11 mouse cellular contexts compared by ENCODE assay signal in genomic region chr11:117860601-117861000, GRCm38 (mm10). TPM values are rescaled to one million over a fixed set of nuclear protein-coding genes. Genes with fewer than 3 reads are reported as not detected.
DNase-seq lines count a peak whose midpoint lies in the region; ATAC-seq and TF ChIP-seq lines count a peak whose summit lies in the region.
"Had no signal": no experiment of that assay in that cellular context is flagged by ENCODE, and none has a peak within 500 bp of the region (broad histone marks: within the 10 kb centered on the region; RNA-seq: fewer than 3 reads in every experiment).

Gene Tmem235, plus strand, starts transcription at chr11:117860752.

- no peak for TF ChIP-seq CTCF in midbrain, postnatal 0 days (IDR thresholded peaks at IDR 0.05)
- no peak for TF ChIP-seq CTCF in hindbrain, postnatal 0 days (IDR thresholded peaks at IDR 0.05; ENCODE audit: low read depth)
- TF ChIP-seq CTCF in left cerebral cortex, adult 2 months (IDR thresholded peaks at IDR 0.05): no peak

- intact Hi-C loops in left cerebral cortex, adult 2 months (cut with DNase I): no loop called here

- peaks cover 11% of the 10 kb centered on the region; the same call in 1 of the 2 replicates for H3K4me1 ChIP-seq in forebrain, embryonic 11.5 days (replicated peaks; ENCODE audit: control insufficient read depth, insufficient read depth, low read length)
- H3K4me1 ChIP-seq in forebrain, embryonic 15.5 days: no peaks in the 10 kb centered on the region
- H3K4me1 ChIP-seq in midbrain, embryonic 11.5 days (ENCODE audit: control insufficient read depth, insufficient read depth, low read length): peaks cover 13% of the 10 kb centered on the region
- no peaks in the 10 kb centered on the region for H3K4me1 ChIP-seq in midbrain, postnatal 0 days (ENCODE audit: insufficient read depth, low read length)
- H3K4me1 ChIP-seq in hindbrain, postnatal 0 days (ENCODE audit: insufficient read depth, low read length): no peaks in the 10 kb centered on the region
- H3K4me1 ChIP-seq in neural tube, embryonic 15.5 days: peaks cover 13% of the 10 kb centered on the region

- peaks cover 19% of the 10 kb centered on the region for H3K36me3 ChIP-seq in forebrain, embryonic 11.5 days (ENCODE audit: control insufficient read depth, insufficient read depth, low read length)
- H3K36me3 ChIP-seq in forebrain, embryonic 15.5 days: peaks cover 12% of the 10 kb centered on the region; the same call in 1 of the 2 replicates
- peaks cover 18% of the 10 kb centered on the region for H3K36me3 ChIP-seq in midbrain, embryonic 11.5 days (ENCODE audit: control insufficient read depth, insufficient read depth, low read length)
- H3K36me3 ChIP-seq in midbrain, postnatal 0 days (ENCODE audit: insufficient read depth, low read length): no peaks in the 10 kb centered on the region
- peaks cover 2% of the 10 kb centered on the region; the same call in 1 of the 2 replicates for H3K36me3 ChIP-seq in hindbrain, postnatal 0 days (ENCODE audit: insufficient read depth, low read length)
- H3K36me3 ChIP-seq in neural tube, embryonic 15.5 days: no peaks in the 10 kb centered on the region

- H3K4me2 ChIP-seq in forebrain, embryonic 11.5 days (ENCODE audit: low read depth, low read length, severe bottlenecking): 0 out of 2 replicates have a peak within 1 kb of the TSS, but pooled peaks have one; percentile 8
- H3K4me2 ChIP-seq in forebrain, embryonic 15.5 days (replicated peaks): no peak within 1 kb of the TSS
- H3K4me2 ChIP-seq in midbrain, embryonic 11.5 days: 0 out of 2 replicates have a peak within 1 kb of the TSS, but pooled peaks have one; percentile 4
- H3K4me2 ChIP-seq in midbrain, postnatal 0 days (ENCODE audit: low read depth, low read length, poor library complexity, severe bottlenecking): no peak within 1 kb of the TSS
- H3K4me2 ChIP-seq in hindbrain, postnatal 0 days (ENCODE audit: low read depth, low read length): 0 out of 2 replicates have a peak within 1 kb of the TSS, but pooled peaks have one; percentile 10
- peak within 1 kb of the TSS; percentile 26; the same call in 1 of the 2 replicates for H3K4me2 ChIP-seq in neural tube, embryonic 15.5 days

- DNase-seq in forebrain, embryonic 11.5 days (ENCODE audit: low spot score): no peak
- DNase-seq in midbrain, embryonic 11.5 days (ENCODE audit: low spot score, missing footprints): no peak
- DNase-seq in midbrain, postnatal 0 days (ENCODE audit: low spot score): no peak
- no peak for DNase-seq in hindbrain, postnatal 0 days (ENCODE audit: low spot score)
- no peak for DNase-seq in left cerebral cortex, adult 2 months (ENCODE audit: extremely low spot score in 1 of 2, low spot score in 2 of 2)
- DNase-seq in spleen, postnatal 14 days (ENCODE audit: low spot score in 2 of 2): no peak
- DNase-seq: kidney, adult 9 months had no signal

- no peak within 1 kb of the TSS for H3K4me3 ChIP-seq in forebrain, embryonic 11.5 days (ENCODE audit: low read depth, low read length)
- no peak within 1 kb of the TSS for H3K4me3 ChIP-seq in forebrain, embryonic 15.5 days
- H3K4me3 ChIP-seq in midbrain, embryonic 11.5 days (ENCODE audit: low read depth, low read length): no peak within 1 kb of the TSS
- H3K4me3 ChIP-seq in midbrain, postnatal 0 days (ENCODE audit: low read depth, low read length): no peak within 1 kb of the TSS
- no peak within 1 kb of the TSS for H3K4me3 ChIP-seq in hindbrain, postnatal 0 days (ENCODE audit: low read length)
- no peak within 1 kb of the TSS for H3K4me3 ChIP-seq in neural tube, embryonic 15.5 days (replicated peaks)
- H3K4me3 ChIP-seq in left cerebral cortex, adult 2 months: no peak within 1 kb of the TSS

- H3K27ac ChIP-seq in forebrain, embryonic 11.5 days (ENCODE audit: low read depth, low read length): no peak within 1 kb of the TSS
- H3K27ac ChIP-seq in forebrain, embryonic 15.5 days (replicated peaks): no peak within 1 kb of the TSS
- no peak within 1 kb of the TSS for H3K27ac ChIP-seq in midbrain, embryonic 11.5 days (ENCODE audit: low read depth, low read length)
- H3K27ac ChIP-seq in midbrain, postnatal 0 days (ENCODE audit: low read depth, low read length): no peak within 1 kb of the TSS
- no peak within 1 kb of the TSS for H3K27ac ChIP-seq in hindbrain, postnatal 0 days
- no peak within 1 kb of the TSS for H3K27ac ChIP-seq in neural tube, embryonic 15.5 days (replicated peaks)
- H3K27ac ChIP-seq in left cerebral cortex, adult 2 months: no peak within 1 kb of the TSS

- H3K9me3 ChIP-seq in forebrain, embryonic 11.5 days (ENCODE audit: control insufficient read depth, low read length): no peaks in the 10 kb centered on the region
- H3K9me3 ChIP-seq in forebrain, embryonic 15.5 days: no peaks in the 10 kb centered on the region
- H3K9me3 ChIP-seq in midbrain, embryonic 11.5 days (ENCODE audit: control insufficient read depth, low read length): no peaks in the 10 kb centered on the region
- no peaks in the 10 kb centered on the region for H3K9me3 ChIP-seq in midbrain, postnatal 0 days (ENCODE audit: low read length)
- no peaks in the 10 kb centered on the region for H3K9me3 ChIP-seq in hindbrain, postnatal 0 days (ENCODE audit: low read length)
- no peaks in the 10 kb centered on the region for H3K9me3 ChIP-seq in neural tube, embryonic 15.5 days (replicated peaks)

- H3K27me3 ChIP-seq in forebrain, embryonic 11.5 days (ENCODE audit: control insufficient read depth, insufficient read depth, low read length): peaks cover 24% of the 10 kb centered on the region
- peaks cover 25% of the 10 kb centered on the region; the same call in 1 of the 2 replicates for H3K27me3 ChIP-seq in forebrain, embryonic 15.5 days
- H3K27me3 ChIP-seq in midbrain, embryonic 11.5 days (ENCODE audit: control insufficient read depth, insufficient read depth, low read length): peaks cover 22% of the 10 kb centered on the region
- peaks cover 18% of the 10 kb centered on the region for H3K27me3 ChIP-seq in midbrain, postnatal 0 days (ENCODE audit: insufficient read depth, low read length)
- no peaks in the 10 kb centered on the region for H3K27me3 ChIP-seq in hindbrain, postnatal 0 days (ENCODE audit: insufficient read depth, low read length)
- H3K27me3 ChIP-seq in neural tube, embryonic 15.5 days (replicated peaks): peaks cover 32% of the 10 kb centered on the region

- H3K9ac ChIP-seq in forebrain, embryonic 11.5 days (ENCODE audit: low read length): 0 out of 2 replicates have a peak within 1 kb of the TSS, but pooled peaks have one; percentile 8
- no peak within 1 kb of the TSS for H3K9ac ChIP-seq in forebrain, embryonic 15.5 days (replicated peaks)
- no peak within 1 kb of the TSS for H3K9ac ChIP-seq in midbrain, embryonic 11.5 days (ENCODE audit: low read length)
- H3K9ac ChIP-seq in midbrain, postnatal 0 days (replicated peaks; ENCODE audit: low read length, poor library complexity, severe bottlenecking): no peak within 1 kb of the TSS
- peak within 1 kb of the TSS; percentile 35; the same call in 1 of the 2 replicates for H3K9ac ChIP-seq in hindbrain, postnatal 0 days (replicated peaks; ENCODE audit: low read length)
- H3K9ac ChIP-seq in neural tube, embryonic 15.5 days (replicated peaks): 0 out of 2 replicates have a peak within 1 kb of the TSS, but pooled peaks have one; percentile 14

- 3% methylated on average over 23 of the region's 23 CpGs for WGBS in forebrain, embryonic 11.5 days
- WGBS in forebrain, embryonic 15.5 days: 5% methylated on average over 23 of the region's 23 CpGs
- 4% methylated on average over 23 of the region's 23 CpGs for WGBS in midbrain, embryonic 11.5 days
- 7% methylated on average over 23 of the region's 23 CpGs for WGBS in midbrain, postnatal 0 days
- WGBS in hindbrain, postnatal 0 days: 4% methylated on average over 23 of the region's 23 CpGs
- WGBS in neural tube, embryonic 15.5 days: 4% methylated on average over 23 of the region's 23 CpGs

- ATAC-seq in forebrain, embryonic 11.5 days (replicated peaks; ENCODE audit: low FRiP score): no peak
- no peak for ATAC-seq in forebrain, embryonic 15.5 days (replicated peaks)
- no peak for ATAC-seq in midbrain, embryonic 11.5 days (ENCODE audit: low FRiP score)
- ATAC-seq in midbrain, postnatal 0 days (ENCODE audit: low FRiP score): no peak
- no peak for ATAC-seq in hindbrain, postnatal 0 days
- no peak for ATAC-seq in neural tube, embryonic 15.5 days (ENCODE audit: low FRiP score)

RNA-seq across cellular contexts. Expression of gene Tmem235, which starts in this region (rescaled TPM):
- polyA plus RNA-seq in forebrain, embryonic 11.5 days (2014; fragmentation: Nextera tagmentation; extraction: Ambion mirVana): not detected in 2 replicates
- not detected in 2 replicates for polyA plus RNA-seq in forebrain, embryonic 15.5 days (2015; fragmentation: Nextera tagmentation; extraction: Ambion mirVana)
- not detected in 2 replicates for polyA plus RNA-seq in midbrain, embryonic 11.5 days (2014; fragmentation: Nextera tagmentation; extraction: Ambion mirVana)
- 0.16 TPM in 1 of 2 replicates, not detected in the other for total RNA-seq in midbrain, postnatal 0 days (2014; rRNA removed)
- polyA plus RNA-seq in midbrain, postnatal 0 days (2015; fragmentation: Nextera tagmentation; extraction: Ambion mirVana): not detected in 2 replicates
- total RNA-seq in hindbrain, postnatal 0 days (2014; rRNA removed): 0.31 and 0.58 TPM in 2 replicates
- 0.09 TPM in 1 of 2 replicates, not detected in the other for polyA plus RNA-seq in hindbrain, postnatal 0 days (2015; fragmentation: Nextera tagmentation; extraction: Ambion mirVana)
- polyA plus RNA-seq in neural tube, embryonic 15.5 days (2015; fragmentation: Nextera tagmentation; extraction: Ambion mirVana): not detected in 2 replicates
- total RNA-seq in left cerebral cortex, adult 2 months (2021): under 1 TPM in 1 of 2 experiments, not detected in 1; 0.19 TPM
- polyA plus RNA-seq: lung, embryonic 16.5 days; urinary bladder, adult 2 months had no signal

Comparison
In these comparisons a context has a peak if more than half of its experiments do, and no peak if none do; other contexts are left out.
1. H3K4me2 ChIP-seq: peak in forebrain, embryonic 11.5 days (single experiment), midbrain, embryonic 11.5 days (single experiment), hindbrain, postnatal 0 days (single experiment) and neural tube, embryonic 15.5 days (single experiment); none in forebrain, embryonic 15.5 days (single experiment) and midbrain, postnatal 0 days (single experiment).
2. H3K9ac ChIP-seq: peak in forebrain, embryonic 11.5 days (single experiment), hindbrain, postnatal 0 days (single experiment) and neural tube, embryonic 15.5 days (single experiment); none in forebrain, embryonic 15.5 days (single experiment), midbrain, embryonic 11.5 days (single experiment) and midbrain, postnatal 0 days (single experiment).